Mouse (Mus musculus) liver, postnatal 0 days (tissue): Measurements from ENCODE around the gene Per1. TPM values are rescaled to one million over a fixed set of nuclear protein-coding genes. Genes with fewer than 3 reads are reported as not detected.

Experiments used
- ATAC-seq: fragments of 200-750 bp; cut with Nextera tagmentation; 2 replicates; pipeline ENCODE4 v1.8.0; 2017; ENCODE audit warnings: mild to moderate bottlenecking, moderate library complexity
- DNase-seq: peaks from one replicate; pipeline ENCODE4 v3.0.0-alpha.2; 2016
- H3K27ac ChIP-seq: fragments of 300-500 bp; sonication (generic); 2 replicates; pipeline ENCODE4 v1.5.1; 2014; ENCODE audit warnings: antibody characterized with exemption, moderate library complexity, mild to moderate bottlenecking, low read depth
- H3K27me3 ChIP-seq: fragments of 300-500 bp; sonication (generic); 2 replicates; pipeline ENCODE4 v1.6.1; 2014; ENCODE audit warnings: low read length, control low read depth, mixed read lengths; ENCODE audit not compliant: insufficient read depth
- H3K36me3 ChIP-seq: fragments of 300-500 bp; sonication (generic); replicated peaks from 2 replicates; pipeline ENCODE4 v1.6.1; 2014; ENCODE audit warnings: mild to moderate bottlenecking, control low read depth, low read length, moderate library complexity, mixed read lengths; ENCODE audit not compliant: insufficient read depth
- H3K4me1 ChIP-seq: fragments of 300-500 bp; sonication (generic); 2 replicates; pipeline ENCODE4 v1.6.1; 2014; ENCODE audit warnings: antibody characterized with exemption, mild to moderate bottlenecking, control low read depth; ENCODE audit not compliant: insufficient read depth
- H3K4me2 ChIP-seq: fragments of 300-500 bp; sonication (generic); 2 replicates; pipeline ENCODE4 v1.6.1; 2014; ENCODE audit warnings: low read depth, mild to moderate bottlenecking, low read length, moderate library complexity, mixed read lengths
- H3K4me3 ChIP-seq: fragments of 300-500 bp; sonication (generic); 2 replicates; pipeline ENCODE4 v1.5.1; 2014; ENCODE audit warnings: low read depth, low read length
- H3K9ac ChIP-seq: fragments of 300-500 bp; sonication (generic); replicated peaks from 2 replicates; pipeline ENCODE4 v1.6.1; 2014; ENCODE audit warnings: mild to moderate bottlenecking, moderate library complexity
- H3K9me3 ChIP-seq: fragments of 300-500 bp; sonication (generic); 2 replicates; pipeline ENCODE4 v1.6.1; 2016; ENCODE audit warnings: mild to moderate bottlenecking, control low read depth, low read length, mixed read lengths
- CTCF ChIP-seq: sonication (generic); IDR thresholded peaks from 2 replicates; pipeline ENCODE4 v1.5.1; 2016; ENCODE audit warnings: antibody characterized with exemption, low read depth
- EP300 ChIP-seq: IDR thresholded peaks from 2 replicates; pipeline ENCODE4 v1.6.1; 2016; ENCODE audit warnings: antibody characterized with exemption, low read depth, mild to moderate bottlenecking
- WGBS: fragments of 180-500 bp; shearing (Covaris S2); extraction: QIAGEN DNeasy Blood & Tissue Kit; methylation state at CpG from one replicate; pipeline ENCODE4 v1.1.7; 2014; ENCODE audit not compliant: insufficient replicate concordance; 5-methylcytosine and 5-hydroxymethylcytosine counted together
- polyA plus RNA-seq: library from polyadenylated mRNA; unstranded; fragments of >200 nt; fragmentation: Nextera tagmentation; extraction: Ambion mirVana; gene quantifications from 2 replicates; pipeline ENCODE4 v1.2.1, GENCODE M21; 2015

Gene Per1
- polyA plus RNA-seq, 1 experiment from 2014 or later = 8.2 TPM

DNA sequence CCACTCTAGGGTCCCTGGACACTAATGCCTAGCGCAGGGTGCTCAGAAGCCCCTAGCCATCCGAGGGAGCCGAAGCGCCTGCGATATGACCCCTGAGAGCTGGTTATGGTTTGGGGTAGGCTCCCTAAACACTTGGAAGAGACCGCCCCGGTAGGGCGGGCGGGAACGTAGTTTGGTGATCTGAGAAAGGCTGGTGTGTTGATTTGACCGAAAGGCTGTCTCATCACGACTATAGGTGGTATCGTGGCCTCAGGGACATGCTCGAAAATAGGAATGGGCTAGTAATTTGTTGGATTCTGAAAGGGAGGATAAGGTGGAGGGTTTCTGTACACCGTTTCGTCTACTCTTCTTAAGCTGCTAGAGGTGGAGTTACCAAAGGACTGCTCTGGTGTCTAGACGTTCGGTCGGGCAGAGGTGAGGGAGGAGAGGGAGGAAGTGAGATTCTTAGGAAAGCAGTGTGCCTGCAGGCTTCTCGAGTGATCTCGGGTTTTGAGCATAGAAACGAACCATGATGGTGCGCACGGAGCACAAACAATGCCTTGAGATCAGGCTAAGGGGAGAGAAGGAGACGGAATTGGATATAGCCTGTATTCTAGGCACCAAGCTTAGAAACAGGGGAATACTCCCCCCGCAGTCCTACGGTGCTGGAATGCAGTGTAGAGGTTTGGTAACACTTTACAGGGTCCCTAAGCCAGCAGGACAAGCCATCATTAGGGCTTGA lies 654 bp downstream of the Per1 start:
- H3K4me1 ChIP-seq = peaks cover 40% of the 10 kb centered on the region
- no peak for ATAC-seq
- TF ChIP-seq CTCF (no peak), EP300 (no peak)

DNA sequence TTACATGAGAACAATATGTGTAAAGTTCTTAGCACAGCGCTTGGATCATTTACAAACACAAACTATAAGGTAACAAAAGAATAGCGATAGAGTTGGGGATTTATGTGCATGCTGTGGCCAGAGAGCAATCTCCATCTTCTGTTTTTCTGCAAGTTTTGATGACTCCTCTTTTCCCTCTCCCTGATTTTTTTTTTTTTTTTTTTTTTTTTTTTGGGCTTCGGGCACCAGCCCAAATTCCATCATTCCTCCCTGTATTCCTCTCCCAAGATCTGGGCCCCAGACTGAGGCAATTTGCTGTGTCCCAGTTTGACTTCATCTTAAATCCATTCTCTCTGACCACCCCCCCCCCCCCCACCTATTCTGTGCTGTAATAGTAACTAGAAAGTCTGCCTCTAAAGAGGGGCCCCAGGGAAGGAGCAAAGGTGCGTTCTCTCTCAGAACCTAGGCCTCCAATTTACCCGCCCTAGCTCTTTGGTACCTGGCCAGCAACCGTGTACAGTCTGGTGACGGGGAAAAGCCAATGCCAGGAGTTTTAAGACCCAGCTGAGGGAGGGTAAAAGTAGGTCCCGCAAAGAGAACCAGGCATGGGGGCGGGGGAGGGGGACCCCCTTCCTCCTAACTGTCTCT lies 1.5 kb downstream of the Per1 start:
- no peaks in the 10 kb centered on the region for H3K9me3 ChIP-seq
- ATAC-seq (peak; percentile 5; the same call in 1 of the 2 replicates), DNase-seq (no peak)
- H3K4me3 ChIP-seq = peak overlapping the region; percentile 81
- peak overlapping the region; percentile 94 for H3K4me2 ChIP-seq
- H3K27ac ChIP-seq = peak overlapping the region; percentile 100
- H3K9ac ChIP-seq = peak overlapping the region; percentile 93
- H3K27me3 ChIP-seq = no peaks in the 10 kb centered on the region
- TF ChIP-seq CTCF (no peak), EP300 (no peak)
- peaks cover 24% of the 10 kb centered on the region for H3K36me3 ChIP-seq
- peaks cover 40% of the 10 kb centered on the region for H3K4me1 ChIP-seq
- 10% methylated on average over 9 of the region's 9 CpGs for WGBS

More for the DNA sequence above, 654 bp downstream of the Per1 start:
- WGBS = 1% methylated on average over 27 of the region's 27 CpGs
- Histone ChIP-seq H3K4me3 (peak overlapping the region; percentile 81), H3K27ac (peak overlapping the region; percentile 100), H3K4me2 (peak overlapping the region; percentile 94), H3K36me3 (peaks cover 24% of the 10 kb centered on the region), H3K9me3 (no peaks in the 10 kb centered on the region), H3K27me3 (no peaks in the 10 kb centered on the region), H3K9ac (peak overlapping the region; percentile 93)
- peak; percentile 73 for DNase-seq

DNA sequence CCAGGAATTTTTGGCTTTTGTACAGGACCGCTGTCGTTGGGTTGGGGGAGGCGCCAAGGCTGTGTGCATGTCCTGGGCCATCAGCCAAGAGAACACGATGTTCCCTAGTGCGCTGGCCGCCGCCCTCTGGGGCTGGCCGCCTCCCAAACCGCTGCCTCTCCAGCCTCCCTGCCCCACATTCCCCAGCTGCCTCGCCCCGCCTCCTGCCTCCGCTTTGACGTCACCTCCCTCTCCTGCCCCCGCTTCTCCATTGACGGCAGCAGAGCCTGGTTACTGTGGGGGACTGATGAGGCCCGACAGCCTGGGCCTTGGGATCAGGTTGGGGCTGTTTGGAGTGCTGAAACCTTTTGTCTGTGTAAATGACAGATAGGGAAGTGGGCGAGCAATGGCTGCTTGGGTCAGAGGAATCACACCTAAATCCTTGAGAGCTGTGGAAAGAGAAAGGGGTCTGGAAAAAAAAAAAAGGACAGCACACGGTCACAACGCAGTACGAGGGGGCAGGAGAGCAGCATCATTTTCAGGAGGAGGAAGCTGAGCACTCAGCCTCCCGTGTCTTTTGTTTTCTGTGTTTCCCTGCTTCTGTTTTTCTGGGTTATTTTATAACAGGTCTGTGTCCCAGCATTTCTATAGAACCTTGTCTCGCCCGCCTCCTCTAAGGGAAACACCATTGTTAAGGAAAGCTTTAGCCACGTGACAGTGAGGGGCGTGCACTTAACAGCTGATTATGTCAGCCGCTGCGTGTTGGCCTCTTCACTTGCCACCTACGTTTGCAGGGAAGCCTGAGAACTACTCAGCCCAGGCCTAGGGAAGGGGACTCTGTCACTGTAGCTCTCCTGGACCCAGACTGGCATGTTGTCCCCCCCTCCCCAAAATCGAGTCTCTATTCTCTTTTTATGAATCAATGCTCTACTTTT lies 2.2 kb downstream of the Per1 start:
- Histone ChIP-seq H3K9ac (peak overlapping the region; percentile 93), H3K4me3 (peak overlapping the region; percentile 81), H3K27me3 (no peaks in the 10 kb centered on the region), H3K27ac (peak overlapping the region; percentile 100), H3K4me2 (peak overlapping the region; percentile 94), H3K36me3 (peaks cover 24% of the 10 kb centered on the region), H3K4me1 (peaks cover 38% of the 10 kb centered on the region), H3K9me3 (no peaks in the 10 kb centered on the region)
- DNase-seq (peak; percentile 99), ATAC-seq (peak; percentile 65)
- TF ChIP-seq EP300 (peak; percentile 96), CTCF (no peak)
- 2% methylated on average over 29 of the region's 29 CpGs for WGBS

DNA sequence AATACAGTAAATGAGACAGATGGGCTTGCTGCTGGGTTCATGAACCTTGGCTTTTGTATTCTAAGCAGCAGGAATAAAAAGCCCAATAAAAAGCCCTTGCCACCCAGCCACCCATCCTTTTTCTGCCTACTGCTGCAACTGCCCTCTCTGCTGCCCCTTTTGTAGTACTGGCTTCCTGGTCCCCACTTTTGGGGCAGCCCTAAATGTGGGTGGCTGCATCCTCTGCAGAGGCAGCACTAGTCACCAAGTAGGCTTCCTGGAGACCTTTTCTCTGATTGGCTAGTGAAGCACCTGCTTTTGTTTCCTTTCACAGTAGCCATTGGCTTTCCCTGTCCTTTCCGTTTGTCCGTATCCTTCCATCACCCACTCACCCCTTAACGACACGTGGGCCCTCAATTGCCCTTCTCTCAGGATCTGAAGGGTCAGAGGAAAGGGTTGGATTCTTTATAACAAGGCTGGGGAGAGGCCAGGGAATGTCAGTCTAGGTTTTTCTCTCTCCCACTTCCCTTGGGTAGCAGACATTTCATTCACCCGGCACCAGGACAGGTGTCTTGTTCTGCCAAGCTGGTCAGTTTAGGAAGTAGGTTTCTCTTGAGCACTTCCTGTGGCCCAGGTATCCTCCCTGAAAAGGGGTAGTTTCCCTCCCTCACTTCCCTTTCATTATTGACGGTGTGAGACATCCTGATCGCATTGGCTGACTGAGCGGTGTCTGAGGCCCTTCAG lies 3.2 kb downstream of the Per1 start:
- Histone ChIP-seq H3K9me3 (no peaks in the 10 kb centered on the region), H3K27ac (peak overlapping the region; percentile 100), H3K36me3 (peaks cover 31% of the 10 kb centered on the region), H3K4me2 (peak overlapping the region; percentile 94), H3K9ac (peak overlapping the region; percentile 93), H3K4me3 (peak overlapping the region; percentile 81), H3K4me1 (peaks cover 38% of the 10 kb centered on the region), H3K27me3 (no peaks in the 10 kb centered on the region)
- 27% methylated on average over 8 of the region's 8 CpGs for WGBS
- TF ChIP-seq CTCF (no peak), EP300 (no peak)
- ATAC-seq = no peak
- DNase-seq = no peak

DNA sequence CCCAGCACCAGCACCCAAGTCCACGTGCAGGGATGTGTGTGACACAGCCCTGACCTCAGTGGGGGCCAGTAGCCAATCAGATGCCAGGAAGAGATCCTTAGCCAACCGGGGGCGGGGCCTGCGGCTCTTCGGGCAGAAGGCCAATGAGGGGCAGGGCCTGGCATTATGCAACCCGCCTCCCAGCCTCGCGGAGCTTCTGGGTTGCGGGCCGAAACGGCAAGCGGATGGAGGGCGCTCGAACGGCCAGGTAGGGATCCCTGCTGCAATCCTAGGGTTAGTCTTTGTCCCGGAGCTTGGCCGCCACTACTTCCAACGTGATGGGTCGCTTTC lies 3.7 kb downstream of the Per1 start:
- H3K4me3 ChIP-seq = peak overlapping the region; percentile 58
- peak overlapping the region; percentile 75 for H3K9ac ChIP-seq
- H3K9me3 ChIP-seq = no peaks in the 10 kb centered on the region
- H3K27ac ChIP-seq = peak overlapping the region; percentile 100
- ATAC-seq (peak; percentile 34), DNase-seq (peak; percentile 98)
- WGBS = under 1% methylated on average over 19 of the region's 19 CpGs
- H3K36me3 ChIP-seq = peaks cover 36% of the 10 kb centered on the region
- H3K4me1 ChIP-seq = peaks cover 38% of the 10 kb centered on the region
- H3K4me2 ChIP-seq = peak overlapping the region; percentile 94
- H3K27me3 ChIP-seq = no peaks in the 10 kb centered on the region
- TF ChIP-seq EP300 = no peak; the same call in 1 of the 2 replicates
- TF ChIP-seq CTCF = no peak
